Mouse (Mus musculus): Measurements from ENCODE around the gene Exoc6b. TPM values are rescaled to one million over a fixed set of nuclear protein-coding genes. Genes with fewer than 3 reads are reported as not detected.
"Not testable (repeated sequence)": the region's sequence is repeated elsewhere in the genome, so short reads cannot be mapped to it uniquely, and the experiment has no call there.

Gene Exoc6b
- polyA plus RNA-seq (2021), result 32.4 TPM

- H3K27me3 ChIP-seq, result peaks cover 9% of the 10 kb centered on the region
- DNase-seq (ENCODE audit: low read depth, low spot score) (no peak), ATAC-seq (peak; percentile 85)
- ChIA-PET CTCF (interaction anchor here (1.2 kb wide), 1 partner anchor 23 kb away, joined by 3 read pairs; no protein-coding TSS in a partner anchor), POLR2A (no interaction called here)
- TF ChIP-seq CTCF (IDR thresholded peaks at IDR 0.05), result no peak
- in situ Hi-C loops (cut with MboI; ENCODE audit: low pct_unique_long_range_greater_than_20kb), result no loop called here
These were observed at the start of gene Exoc6b for GRCm38 (mm10) chr6:85069023-85069985. Gene Exoc6b, minus strand, starts transcription at chr6:85069513.

GRCm38 (mm10) chr6:85117545-85118511 lies 48.5 kb upstream of the Exoc6b start:
- POLR2A ChIA-PET; H3K27me3 ChIP-seq; in situ Hi-C loops (cut with MboI; ENCODE audit: low pct_unique_long_range_greater_than_20kb): not testable (repeated sequence)
- CTCF ChIA-PET, result interaction anchor here (1.0 kb wide), 1 partner anchor 80 kb away, joined by 3 read pairs; no protein-coding TSS in a partner anchor
- ATAC-seq (peak; percentile 65), DNase-seq (ENCODE audit: low read depth, low spot score) (peak; percentile 10)

DNA sequence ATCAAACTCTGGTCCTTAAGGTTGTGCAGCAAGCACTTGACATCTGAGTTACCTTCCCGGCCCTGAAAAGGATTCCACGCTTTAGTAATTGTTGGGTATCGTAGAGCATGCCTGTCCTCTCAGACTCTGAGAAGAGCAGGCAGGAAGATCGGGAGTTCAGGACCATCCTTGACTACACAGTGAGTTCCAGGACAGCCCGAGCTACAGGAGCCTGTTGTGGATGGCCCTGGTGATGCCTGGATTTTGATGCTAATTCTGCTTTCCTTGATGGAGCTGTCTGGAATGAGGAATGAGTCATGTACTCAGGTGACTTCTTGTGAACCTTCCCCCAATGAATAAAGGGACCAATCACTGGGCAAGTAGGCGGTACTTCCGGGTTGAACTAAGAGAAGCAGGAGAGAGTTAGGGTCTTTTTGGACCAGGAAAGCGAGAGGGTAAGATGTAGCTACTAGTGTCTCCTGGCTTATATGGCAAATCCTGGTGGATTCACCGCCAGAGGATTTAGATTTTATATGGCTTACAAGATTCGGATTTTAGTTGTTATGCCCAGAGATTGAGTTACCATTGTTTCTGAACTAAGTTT lies 35.8 kb upstream of the Exoc6b start:
- ATAC-seq, result no peak
- ChIA-PET CTCF (no interaction called here), POLR2A (no interaction called here)
- in situ Hi-C loops (cut with MboI; ENCODE audit: low pct_unique_long_range_greater_than_20kb), result no loop called here
- TF ChIP-seq CTCF (IDR thresholded peaks at IDR 0.05), result no peak
- no peak for DNase-seq (ENCODE audit: low read depth, low spot score)
- H3K27me3 ChIP-seq, result peaks cover 14% of the 10 kb centered on the region

- ChIA-PET CTCF (no interaction called here), POLR2A (no interaction called here)
- peaks cover 14% of the 10 kb centered on the region for H3K27me3 ChIP-seq
- in situ Hi-C loops (cut with MboI; ENCODE audit: low pct_unique_long_range_greater_than_20kb), result no loop called here
- DNase-seq (ENCODE audit: low read depth, low spot score), result no peak
- no peak for TF ChIP-seq CTCF (IDR thresholded peaks at IDR 0.05)
- ATAC-seq, result no peak
These were observed 34.0 kb upstream of the Exoc6b start for GRCm38 (mm10) chr6:85103321-85103720.

GRCm38 (mm10) chr6:85096441-85096840 lies 27.1 kb upstream of the Exoc6b start:
- TF ChIP-seq CTCF (IDR thresholded peaks at IDR 0.05), result no peak
- H3K27me3 ChIP-seq, result no peaks in the 10 kb centered on the region
- DNase-seq (ENCODE audit: low read depth, low spot score) (no peak), ATAC-seq (no peak)
- in situ Hi-C loops (cut with MboI; ENCODE audit: low pct_unique_long_range_greater_than_20kb), result no loop called here
- POLR2A ChIA-PET, result interaction anchor here (0.6 kb wide), 1 partner anchor 295 kb away, joined by 5 read pairs; no protein-coding TSS in a partner anchor
- CTCF ChIA-PET, result no interaction called here

DNA sequence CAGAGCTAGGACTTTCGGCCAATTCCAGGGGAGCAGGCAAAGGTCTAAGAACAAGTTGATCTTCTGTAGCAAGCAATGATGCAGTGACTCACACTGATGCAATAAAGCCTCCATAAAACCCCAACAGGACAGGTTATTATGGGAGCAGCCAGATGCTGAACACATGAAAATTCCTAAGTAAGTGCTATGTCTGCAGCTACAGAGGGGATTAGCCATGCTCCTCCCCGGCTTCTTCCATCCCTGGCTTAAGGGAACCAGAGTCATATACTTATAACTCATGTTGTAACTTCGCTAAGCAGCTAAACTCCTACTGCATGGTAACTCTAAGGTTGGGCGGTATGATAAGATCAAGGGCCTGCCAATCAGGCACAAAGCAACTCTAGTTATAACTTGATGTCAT lies 18.1 kb upstream of the Exoc6b start:
- peaks cover 4% of the 10 kb centered on the region for H3K27me3 ChIP-seq
- in situ Hi-C loops (cut with MboI; ENCODE audit: low pct_unique_long_range_greater_than_20kb), result no loop called here
- no peak for ATAC-seq
- no peak for DNase-seq (ENCODE audit: low read depth, low spot score)
- ChIA-PET POLR2A (no interaction called here), CTCF (no interaction called here)
- TF ChIP-seq CTCF (IDR thresholded peaks at IDR 0.05), result no peak

- in situ Hi-C loops (cut with MboI; ENCODE audit: low pct_unique_long_range_greater_than_20kb), result no loop called here
- ATAC-seq (no peak), DNase-seq (ENCODE audit: low read depth, low spot score) (no peak)
- ChIA-PET POLR2A (no interaction called here), CTCF (no interaction called here)
- H3K27me3 ChIP-seq, result peaks cover 8% of the 10 kb centered on the region
- no peak for TF ChIP-seq CTCF (IDR thresholded peaks at IDR 0.05)
These were observed 17.3 kb upstream of the Exoc6b start for GRCm38 (mm10) chr6:85086645-85087044.

DNA sequence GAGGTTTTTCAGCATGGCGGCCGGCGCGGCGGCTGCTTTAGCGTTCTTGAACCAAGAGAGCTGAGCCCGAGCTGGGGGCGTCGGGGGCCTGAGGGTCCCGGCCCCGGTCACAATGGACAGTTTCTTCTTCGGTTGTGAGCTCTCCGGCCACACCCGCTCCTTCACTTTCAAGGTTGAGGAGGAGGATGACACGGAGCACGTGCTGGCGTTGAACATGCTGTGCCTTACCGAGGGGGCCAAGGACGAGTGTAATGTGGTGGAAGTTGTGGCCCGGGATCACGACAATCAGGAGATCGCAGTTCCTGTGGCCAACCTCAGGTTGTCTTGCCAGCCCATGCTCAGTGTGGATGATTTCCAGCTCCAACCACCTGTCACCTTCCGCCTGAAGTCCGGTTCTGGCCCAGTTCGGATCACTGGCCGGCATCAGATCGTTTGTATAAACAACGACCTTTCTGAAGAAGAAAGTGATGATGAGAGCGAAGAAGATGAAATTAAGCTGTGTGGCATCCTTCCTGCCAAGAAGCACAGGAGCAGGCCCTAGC lies 6.9 kb upstream of the Exoc6b start:
- peaks cover 13% of the 10 kb centered on the region for H3K27me3 ChIP-seq
- POLR2A ChIA-PET; DNase-seq (ENCODE audit: low read depth, low spot score); ATAC-seq; CTCF ChIA-PET; in situ Hi-C loops (cut with MboI; ENCODE audit: low pct_unique_long_range_greater_than_20kb): not testable (repeated sequence)

DNA sequence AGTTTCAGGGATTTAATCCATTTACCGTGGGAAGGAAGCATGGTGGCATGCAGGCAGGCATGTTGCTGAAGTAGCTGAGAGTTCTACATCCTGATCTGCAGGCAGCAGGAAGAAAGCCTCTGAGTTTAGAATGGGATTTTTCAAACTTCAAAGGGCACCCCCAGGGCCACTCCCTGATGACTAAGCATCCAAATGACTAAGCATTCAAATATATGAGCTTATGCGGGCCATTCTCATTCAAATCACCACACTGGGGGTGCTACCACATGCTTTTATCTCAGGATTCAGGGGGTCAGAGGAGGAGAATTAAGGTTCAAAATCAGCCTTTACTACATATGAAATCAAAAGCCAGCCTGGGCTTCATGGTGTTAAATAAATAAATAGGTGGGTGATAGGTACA lies 5.7 kb upstream of the Exoc6b start:
- CTCF ChIA-PET, result no interaction called here
- TF ChIP-seq CTCF (IDR thresholded peaks at IDR 0.05), result no peak
- in situ Hi-C loops (cut with MboI; ENCODE audit: low pct_unique_long_range_greater_than_20kb), result no loop called here
- DNase-seq (ENCODE audit: low read depth, low spot score), result no peak
- POLR2A ChIA-PET, result no interaction called here
- H3K27me3 ChIP-seq, result peaks cover 17% of the 10 kb centered on the region
- ATAC-seq, result no peak

DNA sequence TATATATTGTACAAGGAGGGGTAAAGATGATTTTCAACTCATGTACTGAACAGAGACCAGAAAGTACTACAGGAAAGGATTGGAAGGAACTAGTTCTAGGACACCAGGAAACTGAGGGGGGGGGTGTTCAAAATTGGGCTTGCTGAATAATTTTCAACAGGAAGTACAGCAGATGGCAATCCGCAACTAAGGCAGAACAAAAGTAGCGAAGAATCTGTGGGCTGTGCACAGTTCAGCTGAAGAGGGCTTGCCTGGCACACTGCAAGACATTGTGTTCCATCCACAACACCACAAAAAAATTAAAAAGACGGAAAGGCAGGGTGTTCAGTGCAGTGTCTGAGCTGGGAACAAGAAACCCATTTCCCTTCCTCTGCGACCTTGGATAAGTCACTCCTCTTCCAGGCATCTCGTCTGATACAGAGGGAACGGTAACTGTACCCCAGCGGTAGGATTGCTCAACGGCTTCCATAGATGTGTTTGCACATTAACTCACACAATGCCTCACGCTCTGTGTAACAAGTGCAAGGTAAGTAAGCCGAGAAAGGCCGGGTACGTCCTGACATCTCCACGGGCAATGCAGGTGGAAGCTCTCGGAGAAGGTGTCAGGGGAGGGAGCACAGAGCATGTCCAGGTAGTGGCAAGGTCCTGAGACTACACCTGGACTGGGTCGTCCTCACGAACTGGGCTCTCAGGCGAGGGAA lies 841 bp downstream of the Exoc6b start:
- no peak for TF ChIP-seq CTCF (IDR thresholded peaks at IDR 0.05)
- in situ Hi-C loops (cut with MboI; ENCODE audit: low pct_unique_long_range_greater_than_20kb), result no loop called here
- ATAC-seq, result peak; percentile 28
- ChIA-PET CTCF (interaction anchor here (1.2 kb wide), 1 partner anchor 22 kb away, joined by 3 read pairs; no protein-coding TSS in a partner anchor), POLR2A (no interaction called here)
- no peak for DNase-seq (ENCODE audit: low read depth, low spot score)
- peaks cover 9% of the 10 kb centered on the region for H3K27me3 ChIP-seq
